Comparison of ENCODE assay signal across 28 mouse cellular contexts in genomic region chr8:105151654-105152053, GRCm38 (mm10). TPM values are rescaled to one million over a fixed set of nuclear protein-coding genes. Genes with fewer than 3 reads are reported as not detected.
DNase-seq lines count a peak whose midpoint lies in the region; ATAC-seq and TF ChIP-seq lines count a peak whose summit lies in the region.
"Had no signal": no experiment of that assay in that cellular context is flagged by ENCODE, and none has a peak within 500 bp of the region (broad histone marks: within the 10 kb centered on the region; RNA-seq: fewer than 3 reads in every experiment).

No protein-coding gene starts in this region.

- DNase-seq in layer of hippocampus, adult 2 months (ENCODE audit: low spot score in 2 of 2): no peak
- DNase-seq in layer of hippocampus, adult 9-11 months: no peak
- peak; percentile 33 for DNase-seq in MEL (ENCODE audit: low read depth, low spot score)
- no peak for DNase-seq in stomach, postnatal 0 days (ENCODE audit: low spot score)
- no peak for DNase-seq in gastrocnemius, adult 18-20 months (ENCODE audit: low spot score)
- DNase-seq: adrenal gland, postnatal 10 days; cerebellum, adult 18-20 months; cerebellum, adult 9-11 months; gastrocnemius, postnatal 14 days; heart, adult 11 months; heart, postnatal 36 days had no signal

- H3K4me1 ChIP-seq in ES-Bruce4 (ENCODE audit: control insufficient read depth, insufficient read depth, low read length) (no peaks in the 10 kb centered on the region), MEL (ENCODE audit: control insufficient read depth in 1 of 2, insufficient read depth in 2 of 2, low read length in 2 of 2) (peaks cover 2 to 17% of the 10 kb centered on the region in 2 experiments; a peak in 2 of 4 replicates)
- H3K4me1 ChIP-seq in stomach, postnatal 0 days (replicated peaks; ENCODE audit: control insufficient read depth, insufficient read depth): no peaks in the 10 kb centered on the region

- no peaks in the 10 kb centered on the region for H3K79me2 ChIP-seq in MEL (ENCODE audit: control insufficient read depth, insufficient read depth, low read length, poor library complexity)

- TF ChIP-seq POLR2A in ES-Bruce4 (IDR thresholded peaks at IDR 0.05; ENCODE audit: insufficient read depth, low read length): no peak
- TF ChIP-seq POLR2A in MEL (IDR thresholded peaks at IDR 0.05; ENCODE audit: control insufficient read depth in 1 of 2, insufficient read depth in 1 of 2, low read depth in 1 of 2, low read length in 2 of 2, poor library complexity in 1 of 2): no peak

- H3K27ac ChIP-seq in layer of hippocampus, adult 2 months: no peak overlapping the region
- H3K27ac ChIP-seq in ES-Bruce4 (ENCODE audit: insufficient read depth, low read length): no peak overlapping the region
- H3K27ac ChIP-seq in MEL (ENCODE audit: control insufficient read depth, low read depth, low read length): no peak overlapping the region
- no peak overlapping the region for H3K27ac ChIP-seq in stomach, postnatal 0 days (replicated peaks)
- H3K27ac ChIP-seq: embryonic facial prominence, embryonic 10.5 days; forebrain, embryonic 10.5 days; forebrain, embryonic 15.5 days; heart, embryonic 13.5 days had no signal

- no peaks in the 10 kb centered on the region for H3K36me3 ChIP-seq in ES-Bruce4 (ENCODE audit: control insufficient read depth, insufficient read depth, low read length, poor library complexity, severe bottlenecking)
- peaks cover 0 to 4% of the 10 kb centered on the region in 2 experiments; a peak in 1 of 4 replicates for H3K36me3 ChIP-seq in MEL (ENCODE audit: control insufficient read depth in 1 of 2, insufficient read depth in 2 of 2, low read length in 2 of 2)
- H3K36me3 ChIP-seq in stomach, postnatal 0 days (ENCODE audit: control insufficient read depth, insufficient read depth, low read length): no peaks in the 10 kb centered on the region
- H3K36me3 ChIP-seq: embryonic facial prominence, embryonic 10.5 days; forebrain, embryonic 10.5 days; forebrain, embryonic 15.5 days; heart, embryonic 13.5 days had no signal

- TF ChIP-seq EP300 in ES-Bruce4 (IDR thresholded peaks at IDR 0.05; ENCODE audit: insufficient read depth, low read depth, low read length) (no peak), MEL (IDR thresholded peaks at IDR 0.05; ENCODE audit: low read depth in 1 of 2, low read length in 2 of 2) (no peak)
- TF ChIP-seq EP300 in stomach, postnatal 0 days (optimal IDR thresholded peaks at IDR 0.05): no peak

- H3K27me3 ChIP-seq in ES-Bruce4 (ENCODE audit: control insufficient read depth, insufficient read depth, low read length, poor library complexity, severe bottlenecking) (no peaks in the 10 kb centered on the region), MEL (ENCODE audit: control insufficient read depth in 1 of 2, insufficient read depth in 2 of 2, low read length in 2 of 2) (no peaks in the 10 kb centered on the region; a peak in 1 of 4 replicates)
- H3K27me3 ChIP-seq in stomach, postnatal 0 days (ENCODE audit: control insufficient read depth, insufficient read depth, low read length): no peaks in the 10 kb centered on the region
- H3K27me3 ChIP-seq: CH12.LX; forebrain, embryonic 15.5 days had no signal

- TF ChIP-seq RAD21 in MEL (IDR thresholded peaks at IDR 0.05; ENCODE audit: low read depth, low read length): no peak; the same call in 1 of the 2 replicates

- no peak overlapping the region for H3K4me2 ChIP-seq in stomach, postnatal 0 days (replicated peaks; ENCODE audit: low read depth)

- no peak overlapping the region for H3K9ac ChIP-seq in ES-Bruce4 (ENCODE audit: low read depth, poor library complexity, severe bottlenecking)
- no peak overlapping the region for H3K9ac ChIP-seq in MEL (ENCODE audit: control insufficient read depth, low read depth, low read length, poor library complexity, severe bottlenecking)
- H3K9ac ChIP-seq in stomach, postnatal 0 days (ENCODE audit: low read length): no peak overlapping the region
- H3K9ac ChIP-seq: forebrain, embryonic 15.5 days; heart, embryonic 13.5 days had no signal

- WGBS in stomach, postnatal 0 days: 69% methylated on average over 4 of the region's 4 CpGs

- H3K4me3 ChIP-seq in layer of hippocampus, adult 2 months: no peak overlapping the region
- no peak overlapping the region for H3K4me3 ChIP-seq in ES-Bruce4 (ENCODE audit: low read depth, low read length)
- H3K4me3 ChIP-seq in MEL (ENCODE audit: control insufficient read depth in 1 of 2, insufficient read depth in 1 of 2, low read depth in 2 of 2, low read length in 2 of 2): no peak overlapping the region
- H3K4me3 ChIP-seq in stomach, postnatal 0 days (ENCODE audit: low read depth, low read length): no peak overlapping the region
- H3K4me3 ChIP-seq: embryonic facial prominence, embryonic 10.5 days; erythroblast, embryonic 14.5 days; forebrain, embryonic 15.5 days; heart, embryonic 13.5 days had no signal

- no peak for ATAC-seq in stomach, postnatal 0 days (ENCODE audit: low FRiP score, low TSS enrichment)
- no peak for ATAC-seq in cerebellum, adult (ENCODE audit: insufficient number of reproducible peaks, low FRiP score, low TSS enrichment)
- ATAC-seq: forebrain, embryonic 15.5 days; hindbrain, embryonic 16.5 days; inflammation-experienced regulatory T-cells, adult 6 months had no signal

- TF ChIP-seq CTCF in layer of hippocampus, adult 2 months (conservative IDR thresholded peaks at IDR 0.05): peak; percentile 16; the same call in 1 of the 2 replicates
- TF ChIP-seq CTCF in ES-Bruce4 (IDR thresholded peaks at IDR 0.05; ENCODE audit: low read depth, low read length) (peak; percentile 59), MEL (IDR thresholded peaks at IDR 0.05 in 2 of 3, conservative IDR thresholded peaks at IDR 0.05 in 1 of 3; ENCODE audit: control insufficient read depth in 1 of 3, insufficient read depth in 1 of 3, low read depth in 2 of 3, low read length in 3 of 3, poor library complexity in 1 of 3, severe bottlenecking in 1 of 3) (peak; percentile 8 to 42 (median 41); a peak in 3 of 6 replicates)
- peak; percentile 13; the same call in 1 of the 2 replicates for TF ChIP-seq CTCF in stomach, postnatal 0 days (IDR thresholded peaks at IDR 0.05; ENCODE audit: low read depth)

- H3K9me3 ChIP-seq in ES-Bruce4 (replicated peaks; ENCODE audit: control insufficient read depth, insufficient read depth, low read length, poor library complexity, severe bottlenecking) (no peaks in the 10 kb centered on the region), MEL (replicated peaks; ENCODE audit: insufficient read depth, low read length) (no peaks in the 10 kb centered on the region)
- no peaks in the 10 kb centered on the region for H3K9me3 ChIP-seq in stomach, postnatal 0 days (ENCODE audit: control insufficient read depth, low read length)
- H3K9me3 ChIP-seq: embryonic facial prominence, embryonic 10.5 days; forebrain, embryonic 10.5 days; forebrain, embryonic 15.5 days; heart, embryonic 13.5 days had no signal

TF ChIP-seq in MEL, 35 proteins besides CTCF, POLR2A, EP300 and RAD21:
- TF ChIP-seq RCOR1 (IDR thresholded peaks at IDR 0.05; ENCODE audit: low read depth, low read length) (no peak), MAZ (IDR thresholded peaks at IDR 0.05; ENCODE audit: low read depth, low read length) (no peak), SMC3 (IDR thresholded peaks at IDR 0.05; ENCODE audit: low read depth, low read length) (no peak; the same call in 1 of the 2 replicates), TCF12 (IDR thresholded peaks at IDR 0.05; ENCODE audit: low read depth, low read length) (no peak), GATA1 (IDR thresholded peaks at IDR 0.05; ENCODE audit: low read depth, low read length) (no peak), CHD2 (IDR thresholded peaks at IDR 0.05; ENCODE audit: low read length) (no peak), MAX (IDR thresholded peaks at IDR 0.05; ENCODE audit: low read length) (no peak), BHLHE40 (IDR thresholded peaks at IDR 0.05; ENCODE audit: borderline replicate concordance, low read depth, low read length) (no peak)

RNA-seq across cellular contexts. Expression of gene Cbfb, which starts 18.8 kb away (rescaled TPM):
- total RNA-seq in layer of hippocampus, adult 2 months (2021): 10 to 100 TPM; 20.0 to 20.4 TPM
- polyA plus RNA-seq in ES-Bruce4 (2011; ENCODE audit: insufficient read depth, insufficient read length, low read depth, missing spikeins): 77.5 and 85.5 TPM in 2 replicates
- total RNA-seq in MEL (2012; rRNA removed): 32.5 and 40.6 TPM in 2 replicates
- 10 to 100 TPM in 1 of 2 experiments, not detected in 1; 37.9 TPM for polyA plus RNA-seq in MEL (2012; ENCODE audit: insufficient read depth in 1 of 2, insufficient read length in 2 of 2, low read depth in 1 of 2, low replicate concordance in 2 of 2, missing spikeins in 1 of 2)
- polyA plus RNA-seq in stomach, postnatal 0 days (2015; fragmentation: Nextera tagmentation; extraction: Ambion mirVana): 31.4 and 33.5 TPM in 2 replicates
- 10 to 100 TPM; 80.3 to 88.8 TPM for total RNA-seq in gastrocnemius, adult 18-20 months (2021)

RNA-seq across cellular contexts. Expression of gene Ces4a, which starts 20.1 kb away (rescaled TPM):
- not detected for total RNA-seq in layer of hippocampus, adult 2 months (2021)
- polyA plus RNA-seq in ES-Bruce4 (2011; ENCODE audit: insufficient read depth, insufficient read length, low read depth, missing spikeins) (not detected in 2 replicates), MEL (2012; ENCODE audit: insufficient read depth in 1 of 2, insufficient read length in 2 of 2, low read depth in 1 of 2, low replicate concordance in 2 of 2, missing spikeins in 1 of 2) (not detected)
- total RNA-seq in MEL (2012; rRNA removed): not detected in 2 replicates
- not detected in 2 replicates for polyA plus RNA-seq in stomach, postnatal 0 days (2015; fragmentation: Nextera tagmentation; extraction: Ambion mirVana)
- not detected for total RNA-seq in gastrocnemius, adult 18-20 months (2021)
- total RNA-seq: adrenal gland, postnatal 10 days; adrenal gland, postnatal 4 days; CH12.LX; gastrocnemius, postnatal 14 days; heart, postnatal 36 days had no signal
- polyA plus RNA-seq: brain, embryonic 14.5 days; embryonic facial prominence, embryonic 10.5 days; embryonic facial prominence, embryonic 14.5 days; erythroblast, embryonic 14.5 days; forebrain, embryonic 10.5 days; frontal cortex, adult 2 months; heart, embryonic 13.5 days; heart, postnatal 0 days; hindbrain, embryonic 11.5 days; hindbrain, embryonic 16.5 days; inflammation-experienced regulatory T-cells, adult 6 months; intestine, postnatal 0 days had no signal
